ENCODE assay signal across 9 mouse cellular contexts in the genomic region with DNA sequence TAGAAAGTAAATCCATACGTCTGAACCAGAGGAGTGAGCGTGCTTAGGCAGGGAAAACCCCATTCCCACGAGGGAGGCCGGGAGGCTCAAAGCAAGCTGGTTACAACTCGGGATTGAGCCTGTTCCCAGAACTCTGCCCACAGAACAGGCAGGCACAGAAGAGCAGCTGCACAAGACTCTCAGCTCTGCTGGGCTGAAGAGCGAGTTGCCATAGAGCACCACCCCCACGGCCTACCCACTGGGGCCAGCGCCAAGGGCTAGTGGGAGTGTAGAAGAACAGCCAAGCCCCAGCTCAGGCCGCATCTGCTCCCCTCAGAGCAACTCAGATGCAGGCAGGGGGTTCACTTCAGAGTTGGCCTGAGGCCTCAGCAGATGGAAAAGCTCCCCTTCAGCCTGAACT. TPM values are rescaled to one million over a fixed set of nuclear protein-coding genes. Genes with fewer than 3 reads are reported as not detected.
A peak's percentile ranks its signal among the peaks of the same experiment; 100 is the strongest.
DNase-seq lines count a peak whose midpoint lies in the region.
"Had no signal": no experiment of that assay in that cellular context is flagged by ENCODE, and none has a peak within 500 bp of the region (broad histone marks: within the 10 kb centered on the region; RNA-seq: fewer than 3 reads in every experiment).

No protein-coding gene starts in this region.

- DNase-seq in heart, postnatal 4 days = peak; percentile 17
- DNase-seq in heart, adult 11 months = no peak
- peak; percentile 37 to 79 for DNase-seq in cerebellum, postnatal 4 days (ENCODE audit: low spot score in 2 of 2)
- DNase-seq in layer of hippocampus, postnatal 10 days (ENCODE audit: low spot score in 2 of 2) = peak; percentile 76 to 82
- DNase-seq in right cerebral cortex, postnatal 10 days (ENCODE audit: low spot score in 2 of 2) = peak; percentile 90
- no peak for DNase-seq in spleen, postnatal 14 days (ENCODE audit: low spot score in 2 of 2)
- DNase-seq in urinary bladder, adult 2 months (ENCODE audit: low spot score) = no peak
- DNase-seq in T-cell, adult 2 months (ENCODE audit: low spot score) = no peak

RNA-seq across cellular contexts. Expression of gene Crtam, which starts 49.7 kb away (rescaled TPM):
- total RNA-seq in heart, postnatal 4 days (2021) = under 1 TPM; 0.10 to 0.16 TPM
- total RNA-seq in layer of hippocampus, postnatal 10 days (2021) = not detected
- polyA plus RNA-seq in urinary bladder, adult 2 months (2012; rRNA removed) = 0.08 and 0.10 TPM in 2 replicates
- polyA plus RNA-seq: gonadal fat pad, adult 2 months had no signal

Comparison
In these comparisons a context has a peak if more than half of its experiments do, and no peak if none do; other contexts are left out.
1. DNase-seq: peak in heart, postnatal 4 days (single experiment), cerebellum, postnatal 4 days (2 of 2), layer of hippocampus, postnatal 10 days (2 of 2) and right cerebral cortex, postnatal 10 days (2 of 2); none in heart, adult 11 months (single experiment), spleen, postnatal 14 days (0 of 2), urinary bladder, adult 2 months (single experiment) and T-cell, adult 2 months (single experiment).